Mouse (Mus musculus): ENCODE results near the gene Lrat.
A peak's percentile ranks its signal among the peaks of the same experiment; 100 is the strongest.

The Lrat gene

GRCm38 (mm10) chr3:82903613-82904205, at the start of gene Lrat:
Gene Lrat, minus strand, starts transcription at chr3:82903973.
- peak; percentile 49 for DNase-seq

GRCm38 (mm10) chr3:82952173-82952962, 48.6 kb upstream of the Lrat start:
- no peak for DNase-seq

GRCm38 (mm10) chr3:82950639-82951038, 46.9 kb upstream of the Lrat start:
- peak; percentile 72 for DNase-seq

- peak; percentile 6 for DNase-seq
These were observed 46.4 kb upstream of the Lrat start for GRCm38 (mm10) chr3:82950208-82950607.

GRCm38 (mm10) chr3:82946375-82947107, 42.8 kb upstream of the Lrat start:
- peak; percentile 8 for DNase-seq

GRCm38 (mm10) chr3:82927917-82928316, 24.1 kb upstream of the Lrat start:
- no peak for DNase-seq

GRCm38 (mm10) chr3:82915632-82916031, 11.9 kb upstream of the Lrat start:
- DNase-seq, result no peak

- DNase-seq, result no peak
These were observed 4.9 kb upstream of the Lrat start for GRCm38 (mm10) chr3:82908671-82909070.

- peak; percentile 42 for DNase-seq
These were observed 587 bp upstream of the Lrat start for GRCm38 (mm10) chr3:82904211-82904908.

GRCm38 (mm10) chr3:82902757-82903612, 788 bp downstream of the Lrat start:
- peak; percentile 12 for DNase-seq

- no peak for DNase-seq
These were observed 14.9 kb downstream of the Lrat start for GRCm38 (mm10) chr3:82888842-82889241.

- DNase-seq, result peak; percentile 69
These were observed 26.5 kb downstream of the Lrat start for GRCm38 (mm10) chr3:82877258-82877657.

GRCm38 (mm10) chr3:82876372-82876739, 27.4 kb downstream of the Lrat start, which contains the start of gene Rbm46:
Gene Rbm46, minus strand, starts transcription at chr3:82876483.
- peak; percentile 86 for DNase-seq

GRCm38 (mm10) chr3:82875671-82876371, 28.0 kb downstream of the Lrat start:
- DNase-seq, result no peak

- peak; percentile 60 for DNase-seq
These were observed 46.2 kb downstream of the Lrat start for GRCm38 (mm10) chr3:82857414-82858077.

Data from retina, postnatal 1 day (tissue).